Comparison of ENCODE assay signal across 12 mouse cellular contexts in genomic region chr7:130696347-130697234, GRCm38 (mm10).
DNase-seq lines count a peak whose midpoint lies in the region; ATAC-seq and TF ChIP-seq lines count a peak whose summit lies in the region.
"Had no signal": no experiment of that assay in that cellular context is flagged by ENCODE, and none has a peak within 500 bp of the region (broad histone marks: within the 10 kb centered on the region; RNA-seq: fewer than 3 reads in every experiment).

No protein-coding gene starts in this region.

- TF ChIP-seq POLR2A in cortical plate, adult 2 months (IDR thresholded peaks at IDR 0.05; ENCODE audit: extremely low read depth, insufficient read depth, low read length): 0 out of 2 replicates have a peak, but pooled peaks have one; percentile 24

- H3K9me3 ChIP-seq in hindbrain, embryonic 15.5 days: no peaks in the 10 kb centered on the region
- H3K9me3 ChIP-seq in midbrain, embryonic 14.5 days (ENCODE audit: control insufficient read depth, low read length): no peaks in the 10 kb centered on the region
- H3K9me3 ChIP-seq: heart, embryonic 13.5 days had no signal

- H3K4me1 ChIP-seq in cortical plate, adult 2 months (ENCODE audit: control insufficient read depth, insufficient read depth, low read length): peaks cover 2% of the 10 kb centered on the region
- H3K4me1 ChIP-seq in hindbrain, embryonic 15.5 days (replicated peaks): peaks cover 54% of the 10 kb centered on the region
- H3K4me1 ChIP-seq in midbrain, embryonic 14.5 days (ENCODE audit: control insufficient read depth, insufficient read depth, low read length): peaks cover 46% of the 10 kb centered on the region

- peak overlapping the region; percentile 81 for H3K4me2 ChIP-seq in hindbrain, embryonic 15.5 days
- peak overlapping the region; percentile 75 for H3K4me2 ChIP-seq in midbrain, embryonic 14.5 days (ENCODE audit: low read length)
- H3K4me2 ChIP-seq: heart, embryonic 13.5 days had no signal

- no peaks in the 10 kb centered on the region for H3K36me3 ChIP-seq in hindbrain, embryonic 15.5 days
- H3K36me3 ChIP-seq in midbrain, embryonic 14.5 days (ENCODE audit: control insufficient read depth, insufficient read depth, low read length): 0 out of 2 replicates have a peak, but pooled peaks cover 5% of the 10 kb centered on the region

- H3K27ac ChIP-seq in cortical plate, adult 2 months (ENCODE audit: insufficient read depth, low read length): no peak overlapping the region
- H3K27ac ChIP-seq in hindbrain, embryonic 15.5 days (replicated peaks): no peak overlapping the region; the same call in 1 of the 2 replicates
- peak overlapping the region; percentile 65 for H3K27ac ChIP-seq in midbrain, embryonic 14.5 days (replicated peaks; ENCODE audit: low read depth, low read length)
- H3K27ac ChIP-seq: kidney, postnatal 0 days had no signal

- WGBS in hindbrain, embryonic 15.5 days: 58% methylated on average over 16 of the region's 16 CpGs
- 35% methylated on average over 16 of the region's 16 CpGs for WGBS in midbrain, embryonic 14.5 days

- DNase-seq in layer of hippocampus, adult 9-10 months (ENCODE audit: low spot score): peak; percentile 37
- DNase-seq in layer of hippocampus, adult 11-12 months (ENCODE audit: low spot score): no peak
- peak; percentile 73 for DNase-seq in midbrain, embryonic 14.5 days
- no peak for DNase-seq in lung, postnatal 36 days
- DNase-seq in retina, embryonic 14.5 days (ENCODE audit: low spot score): no peak
- no peak for DNase-seq in kidney, adult 11 months
- DNase-seq: adrenal gland, adult 2 months; liver, postnatal 0 days had no signal

- ATAC-seq in hindbrain, embryonic 15.5 days (ENCODE audit: low FRiP score, low read depth): no peak
- no peak for ATAC-seq in midbrain, embryonic 14.5 days (ENCODE audit: low FRiP score, low TSS enrichment)
- ATAC-seq: liver, postnatal 0 days had no signal

- peak overlapping the region; percentile 26 for H3K4me3 ChIP-seq in cortical plate, adult 2 months (ENCODE audit: insufficient read depth, low read length)
- 0 out of 2 replicates have a peak overlapping the region, but pooled peaks have one; percentile 2 for H3K4me3 ChIP-seq in hindbrain, embryonic 15.5 days
- peak overlapping the region; percentile 17 for H3K4me3 ChIP-seq in midbrain, embryonic 14.5 days (replicated peaks; ENCODE audit: low read depth, low read length)
- H3K4me3 ChIP-seq: heart, embryonic 13.5 days had no signal

- H3K9ac ChIP-seq in hindbrain, embryonic 15.5 days: peak overlapping the region; percentile 21; the same call in 1 of the 2 replicates
- peak overlapping the region; percentile 3; the same call in 1 of the 2 replicates for H3K9ac ChIP-seq in midbrain, embryonic 14.5 days (replicated peaks; ENCODE audit: low read length)
- H3K9ac ChIP-seq: liver, postnatal 0 days had no signal

- TF ChIP-seq CTCF in cortical plate, adult 2 months (IDR thresholded peaks at IDR 0.05; ENCODE audit: extremely low read depth, insufficient read depth, low read length): no peak

- no peaks in the 10 kb centered on the region for H3K27me3 ChIP-seq in hindbrain, embryonic 15.5 days
- no peaks in the 10 kb centered on the region for H3K27me3 ChIP-seq in midbrain, embryonic 14.5 days (ENCODE audit: control insufficient read depth, insufficient read depth, low read length)
- H3K27me3 ChIP-seq: heart, embryonic 13.5 days had no signal

Comparison
In these comparisons a context has a peak if more than half of its experiments do, and no peak if none do; other contexts are left out.
1. DNase-seq: peak in layer of hippocampus, adult 9-10 months (single experiment) and midbrain, embryonic 14.5 days (single experiment); none in layer of hippocampus, adult 11-12 months (single experiment), lung, postnatal 36 days (single experiment), retina, embryonic 14.5 days (single experiment) and kidney, adult 11 months (single experiment).
2. Peak in every context shown above with its lines, with median percentiles within 50 percentile points of each other: H3K4me3 ChIP-seq.